Mouse (Mus musculus) spleen, adult 2 months (tissue): ENCODE results near the gene Sf3b6. TPM values are rescaled to one million over a fixed set of nuclear protein-coding genes. Genes with fewer than 3 reads are reported as not detected.
"Not testable (repeated sequence)": the region's sequence is repeated elsewhere in the genome, so short reads cannot be mapped to it uniquely, and the experiment has no call there.

ENCODE experiments used
- DNase-seq, 2 experiments: peaks; one replicate each; pipeline versions ENCODE4 v3.0.0 to v3.0.0-alpha.2; 2012 to 2021; ENCODE audit warnings: low spot score in 2 of 2, low read depth in 1 of 2
- H3K27ac ChIP-seq: fragments of 200-500 bp; 2 replicates; pipeline ENCODE4 v1.5.1; 2012; ENCODE audit warnings: low read length, inconsistent platforms; ENCODE audit not compliant: insufficient read depth
- H3K27me3 ChIP-seq: fragments of 200-500 bp; 2 replicates; pipeline ENCODE4 v1.6.1; 2012; ENCODE audit warnings: mild to moderate bottlenecking, moderate library complexity, low read length, inconsistent platforms; ENCODE audit not compliant: control insufficient read depth, insufficient read depth
- H3K36me3 ChIP-seq: fragments of 200-500 bp; 2 replicates; pipeline ENCODE4 v1.6.1; 2012; ENCODE audit warnings: mild to moderate bottlenecking, low read length, inconsistent platforms; ENCODE audit not compliant: control insufficient read depth, insufficient read depth
- H3K4me1 ChIP-seq: fragments of 200-500 bp; 2 replicates; pipeline ENCODE4 v1.6.1; 2011; ENCODE audit warnings: inconsistent platforms; ENCODE audit not compliant: control insufficient read depth, insufficient read depth, insufficient read length
- H3K4me3 ChIP-seq: fragments of 200-500 bp; 2 replicates; pipeline ENCODE4 v1.5.1; 2011; ENCODE audit warnings: mild to moderate bottlenecking, inconsistent platforms; ENCODE audit not compliant: insufficient read depth, insufficient read length; ENCODE audit errors: extremely low read depth
- CTCF ChIP-seq: fragments of 200-500 bp; IDR thresholded peaks from 2 replicates; pipeline ENCODE4 v1.5.1; 2011; ENCODE audit warnings: mild to moderate bottlenecking, inconsistent platforms; ENCODE audit not compliant: insufficient read depth, insufficient read length, insufficient replicate concordance; ENCODE audit errors: extremely low read depth
- POLR2A ChIP-seq: fragments of 200-500 bp; IDR thresholded peaks from 2 replicates; pipeline ENCODE4 v1.6.1; 2011; ENCODE audit warnings: low read depth, low read length, inconsistent platforms
- WGBS: fragments of 180-500 bp; shearing (Covaris S2); methylation state at CpG from one replicate; pipeline ENCODE4 v1.1.7; 2018; 5-methylcytosine and 5-hydroxymethylcytosine counted together
- polyA plus RNA-seq: library from polyadenylated mRNA; depleted of rRNA; stranded (reverse); fragments of >200 nt; gene quantifications from 2 replicates; pipeline ENCODE4 v1.2.3, GENCODE M21; 2012

Sf3b6 gene
- polyA plus RNA-seq, 1 experiment = 33.8 TPM

GRCm38 (mm10) chr12:4780245-4780644 lies 37.1 kb upstream of the Sf3b6 start:
- no peaks in the 10 kb centered on the region for H3K4me1 ChIP-seq
- TF ChIP-seq CTCF = no peak
- TF ChIP-seq POLR2A = no peak
- H3K36me3 ChIP-seq = no peaks in the 10 kb centered on the region
- 77% methylated on average over 2 of the region's 2 CpGs for WGBS
- no peak for DNase-seq
- no peak overlapping the region for H3K4me3 ChIP-seq
- H3K27ac ChIP-seq = no peak overlapping the region
- no peaks in the 10 kb centered on the region for H3K27me3 ChIP-seq

GRCm38 (mm10) chr12:4781270-4781669 lies 36.1 kb upstream of the Sf3b6 start:
- H3K27me3 ChIP-seq = no peaks in the 10 kb centered on the region
- H3K36me3 ChIP-seq = no peaks in the 10 kb centered on the region
- no peak for TF ChIP-seq CTCF
- H3K4me1 ChIP-seq = no peaks in the 10 kb centered on the region
- 87% methylated on average over 1 of the region's 1 CpGs for WGBS
- H3K27ac ChIP-seq = no peak overlapping the region
- no peak overlapping the region for H3K4me3 ChIP-seq
- DNase-seq = no peak

DNA sequence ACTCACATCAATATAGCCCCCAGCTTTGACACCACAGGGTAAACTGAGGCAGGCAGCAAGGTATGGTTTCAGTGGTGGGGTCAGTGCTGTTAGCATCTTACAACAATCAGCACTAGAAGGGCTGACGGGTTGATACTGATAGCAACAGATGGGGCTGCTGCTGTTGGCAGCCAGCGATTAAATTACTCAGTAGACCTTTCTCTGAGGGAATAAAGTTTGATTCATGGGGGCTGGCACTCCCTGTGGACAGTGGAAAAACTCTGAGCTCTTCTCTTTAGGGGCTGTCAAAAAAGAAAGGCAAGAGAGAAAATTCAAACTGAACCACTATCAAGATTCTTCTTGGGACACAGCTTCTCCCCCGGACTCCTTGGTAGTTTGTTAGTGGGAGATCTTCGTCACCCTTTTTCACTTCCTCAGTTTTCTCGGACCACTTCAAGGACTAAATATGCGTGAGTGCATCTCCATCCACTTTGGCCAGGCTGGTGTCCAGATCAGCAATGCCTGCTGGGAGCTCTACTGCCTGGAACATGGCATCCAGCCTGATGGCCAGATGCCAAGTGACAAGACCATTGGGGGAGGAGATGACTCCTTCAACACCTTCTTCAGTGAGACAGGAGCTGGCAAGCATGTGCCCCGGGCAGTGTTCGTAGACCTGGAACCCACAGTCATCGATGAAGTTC lies 35.5 kb upstream of the Sf3b6 start:
- not testable (repeated sequence) for H3K4me1 ChIP-seq, H3K27ac ChIP-seq, H3K27me3 ChIP-seq, DNase-seq, H3K36me3 ChIP-seq, H3K4me3 ChIP-seq
- WGBS = 84% methylated on average over 9 of the region's 9 CpGs

- TF ChIP-seq CTCF (no peak), POLR2A (no peak)
- H3K27me3 ChIP-seq = no peaks in the 10 kb centered on the region
- H3K27ac ChIP-seq = no peak overlapping the region
- no peak for DNase-seq
- 46% methylated on average over 5 of the region's 5 CpGs for WGBS
- H3K4me1 ChIP-seq = no peaks in the 10 kb centered on the region
- no peaks in the 10 kb centered on the region for H3K36me3 ChIP-seq
- no peak overlapping the region for H3K4me3 ChIP-seq
These were observed 33.7 kb upstream of the Sf3b6 start for GRCm38 (mm10) chr12:4783598-4783997.

- 69% methylated on average over 2 of the region's 2 CpGs for WGBS
- H3K4me3 ChIP-seq = no peak overlapping the region
- TF ChIP-seq CTCF (no peak), POLR2A (no peak)
- no peak for DNase-seq
- H3K36me3 ChIP-seq = no peaks in the 10 kb centered on the region
- H3K27ac ChIP-seq = no peak overlapping the region
- H3K4me1 ChIP-seq = no peaks in the 10 kb centered on the region
- no peaks in the 10 kb centered on the region for H3K27me3 ChIP-seq
These were observed 32.9 kb upstream of the Sf3b6 start for GRCm38 (mm10) chr12:4784466-4784865.

DNA sequence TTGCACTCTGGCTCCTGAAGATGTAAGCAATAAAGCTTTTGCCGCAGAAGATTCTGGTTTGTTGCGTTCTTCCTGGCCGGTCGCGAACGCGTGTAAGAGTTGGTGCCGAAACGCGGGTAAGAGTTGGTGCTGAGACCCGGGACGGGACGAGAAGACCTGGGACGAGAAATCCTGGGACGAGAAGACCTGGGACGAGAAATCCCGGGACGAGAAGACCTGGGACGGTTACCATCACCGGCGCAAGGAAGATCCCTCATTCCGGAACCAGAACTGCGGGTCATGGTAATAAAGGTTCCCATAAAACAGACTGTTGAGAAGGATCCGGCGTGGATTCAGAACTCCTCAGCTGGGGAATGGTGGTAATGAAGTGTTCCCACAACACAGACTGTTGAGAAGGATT lies 29.2 kb upstream of the Sf3b6 start:
- WGBS = 94% methylated on average over 25 of the region's 25 CpGs
- not testable (repeated sequence) for H3K4me1 ChIP-seq, H3K36me3 ChIP-seq, H3K27ac ChIP-seq, H3K27me3 ChIP-seq, H3K4me3 ChIP-seq, DNase-seq

GRCm38 (mm10) chr12:4793718-4794117 lies 23.6 kb upstream of the Sf3b6 start:
- DNase-seq = no peak
- WGBS = 67% methylated on average over 1 of the region's 1 CpGs
- TF ChIP-seq POLR2A = no peak
- TF ChIP-seq CTCF = no peak
- no peak overlapping the region for H3K4me3 ChIP-seq
- no peaks in the 10 kb centered on the region for H3K36me3 ChIP-seq
- H3K27ac ChIP-seq = no peak overlapping the region
- no peaks in the 10 kb centered on the region for H3K4me1 ChIP-seq
- H3K27me3 ChIP-seq = no peaks in the 10 kb centered on the region

DNA sequence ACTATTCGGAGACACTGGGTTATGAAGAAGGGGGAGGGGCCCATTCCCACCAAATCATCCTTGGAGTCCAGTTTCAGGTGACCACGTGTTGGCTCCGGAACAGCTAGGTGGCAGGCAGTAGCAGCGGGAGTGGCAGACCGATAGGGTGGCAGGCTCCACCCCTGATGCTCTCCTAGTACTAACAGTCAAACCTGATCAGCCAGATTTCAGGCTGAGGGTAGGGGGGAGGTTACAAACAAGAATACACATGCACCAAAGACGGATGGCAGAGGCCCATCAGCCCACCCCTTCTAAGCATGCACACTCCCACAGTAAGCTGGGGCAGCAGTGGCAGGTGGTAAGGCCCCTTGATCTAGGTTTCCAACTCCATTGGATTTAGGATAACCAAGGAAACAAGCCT lies 19.9 kb upstream of the Sf3b6 start:
- H3K4me1 ChIP-seq, H3K36me3 ChIP-seq, H3K4me3 ChIP-seq, H3K27ac ChIP-seq, DNase-seq, H3K27me3 ChIP-seq: not testable (repeated sequence)
- WGBS = 79% methylated on average over 6 of the region's 6 CpGs
